Comparison of ENCODE assay signal across 15 mouse cellular contexts in the genomic region with DNA sequence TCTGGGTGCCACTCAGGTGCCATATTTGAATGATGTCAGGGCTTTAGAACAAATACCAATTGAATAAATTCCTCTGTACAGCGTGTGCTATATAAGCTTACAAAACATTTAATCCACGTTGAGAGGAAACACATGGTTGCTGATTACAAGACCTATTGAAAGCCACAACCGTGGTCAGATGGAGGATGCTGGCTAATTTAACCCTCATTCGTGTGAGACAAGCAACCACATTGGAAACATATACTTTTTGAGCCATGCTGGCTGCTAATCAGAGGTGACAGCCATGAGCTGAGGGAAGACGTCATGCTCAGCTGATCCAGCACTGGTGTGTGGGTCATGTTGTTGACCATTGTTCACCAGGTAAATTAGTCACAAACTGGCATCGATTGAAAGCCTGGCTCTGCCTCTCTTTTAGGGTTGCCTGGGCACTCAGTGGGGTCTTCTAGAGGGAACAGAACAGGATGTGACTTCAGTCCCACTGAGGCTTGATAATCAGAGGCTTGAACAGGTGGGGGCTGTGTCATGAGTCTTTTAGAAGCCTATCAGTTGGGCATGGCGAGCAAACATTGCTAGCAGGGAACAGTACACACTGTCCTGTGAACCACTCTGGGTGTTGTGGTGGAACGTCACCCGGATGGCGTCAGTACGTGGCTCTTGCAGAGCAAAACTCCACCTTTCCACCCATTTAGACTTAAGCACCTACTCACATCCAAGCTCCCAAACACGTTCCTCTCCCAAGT. TPM values are rescaled to one million over a fixed set of nuclear protein-coding genes. Genes with fewer than 3 reads are reported as not detected.
DNase-seq lines count a peak whose midpoint lies in the region; ATAC-seq and TF ChIP-seq lines count a peak whose summit lies in the region.
"Had no signal": no experiment of that assay in that cellular context is flagged by ENCODE, and none has a peak within 500 bp of the region (broad histone marks: within the 10 kb centered on the region; RNA-seq: fewer than 3 reads in every experiment).

No protein-coding gene starts in this region.

- H3K4me2 ChIP-seq in heart, embryonic 16.5 days (ENCODE audit: low read depth, low read length) = no peak overlapping the region
- no peak overlapping the region for H3K4me2 ChIP-seq in lung, embryonic 14.5 days
- H3K4me2 ChIP-seq in embryonic facial prominence, embryonic 14.5 days (ENCODE audit: low read depth, low read length) = no peak overlapping the region
- H3K4me2 ChIP-seq in stomach, embryonic 15.5 days = peak overlapping the region; percentile 6; the same call in 1 of the 2 replicates
- no peak overlapping the region for H3K4me2 ChIP-seq in kidney, embryonic 16.5 days (replicated peaks; ENCODE audit: low read depth, low read length)
- H3K4me2 ChIP-seq: forebrain, embryonic 12.5 days; limb, embryonic 15.5 days; midbrain, embryonic 11.5 days had no signal

- peaks cover 9% of the 10 kb centered on the region for H3K4me1 ChIP-seq in heart, embryonic 16.5 days (ENCODE audit: control insufficient read depth, insufficient read depth, low read length)
- no peaks in the 10 kb centered on the region; the same call in 1 of the 2 replicates for H3K4me1 ChIP-seq in heart, adult 2 months (ENCODE audit: control insufficient read depth, insufficient read depth, low read length)
- H3K4me1 ChIP-seq in lung, embryonic 14.5 days (ENCODE audit: insufficient read depth) = peaks cover 9% of the 10 kb centered on the region; the same call in 1 of the 2 replicates
- peaks cover 7% of the 10 kb centered on the region; the same call in 1 of the 2 replicates for H3K4me1 ChIP-seq in embryonic facial prominence, embryonic 14.5 days (ENCODE audit: control insufficient read depth, insufficient read depth, low read length)
- H3K4me1 ChIP-seq in stomach, embryonic 15.5 days = peaks cover 6% of the 10 kb centered on the region; the same call in 1 of the 2 replicates
- H3K4me1 ChIP-seq in kidney, embryonic 16.5 days (ENCODE audit: insufficient read depth, low read length) = no peaks in the 10 kb centered on the region
- H3K4me1 ChIP-seq: hindbrain, embryonic 10.5 days had no signal

- no peaks in the 10 kb centered on the region for H3K79me2 ChIP-seq in heart, adult 2 months (replicated peaks; ENCODE audit: control insufficient read depth, insufficient read depth, low read length)

- TF ChIP-seq EP300 in heart, adult 2 months (IDR thresholded peaks at IDR 0.05; ENCODE audit: insufficient read depth, low read depth, low read length) = no peak

- WGBS in heart, embryonic 16.5 days = 61% methylated on average over 12 of the region's 12 CpGs
- WGBS in heart, adult 2 months = 47% methylated on average over 12 of the region's 12 CpGs
- WGBS in lung, embryonic 14.5 days = 57% methylated on average over 12 of the region's 12 CpGs
- WGBS in embryonic facial prominence, embryonic 14.5 days = 58% methylated on average over 12 of the region's 12 CpGs
- WGBS in stomach, embryonic 15.5 days = 54% methylated on average over 12 of the region's 12 CpGs
- WGBS in kidney, embryonic 16.5 days = 75% methylated on average over 12 of the region's 12 CpGs

- no peak for TF ChIP-seq POLR2A in heart, adult 2 months (IDR thresholded peaks at IDR 0.05; ENCODE audit: insufficient read depth, low read depth, low read length)

- 0 out of 2 replicates have a peak, but pooled peaks have one; percentile 18 for ATAC-seq in heart, embryonic 16.5 days (replicated peaks; ENCODE audit: extremely low read depth, insufficient read depth, low FRiP score)
- ATAC-seq in lung, embryonic 14.5 days (ENCODE audit: insufficient read depth) = peak; percentile 40; the same call in 1 of the 2 replicates
- peak; percentile 57; the same call in 1 of the 2 replicates for ATAC-seq in embryonic facial prominence, embryonic 14.5 days (ENCODE audit: low read depth)
- ATAC-seq in stomach, embryonic 15.5 days (ENCODE audit: insufficient read depth, low FRiP score, low read depth) = peak; percentile 86
- no peak for ATAC-seq in kidney, embryonic 16.5 days (ENCODE audit: low FRiP score, low TSS enrichment)

- H3K27me3 ChIP-seq in heart, embryonic 16.5 days (ENCODE audit: control insufficient read depth, insufficient read depth, low read length) = no peaks in the 10 kb centered on the region
- no peaks in the 10 kb centered on the region for H3K27me3 ChIP-seq in heart, adult 2 months (ENCODE audit: control insufficient read depth, insufficient read depth, low read length)
- H3K27me3 ChIP-seq in lung, embryonic 14.5 days (ENCODE audit: insufficient read depth, low read length) = no peaks in the 10 kb centered on the region
- no peaks in the 10 kb centered on the region for H3K27me3 ChIP-seq in embryonic facial prominence, embryonic 14.5 days (replicated peaks; ENCODE audit: control insufficient read depth, insufficient read depth, low read length)
- H3K27me3 ChIP-seq in stomach, embryonic 15.5 days (replicated peaks) = no peaks in the 10 kb centered on the region
- H3K27me3 ChIP-seq in kidney, embryonic 16.5 days (ENCODE audit: insufficient read depth, low read length) = no peaks in the 10 kb centered on the region
- H3K27me3 ChIP-seq: forebrain, embryonic 12.5 days; limb, embryonic 15.5 days had no signal

- intact Hi-C loops in heart, adult 2 months (cut with DNase I) = no loop called here

- H3K4me3 ChIP-seq in heart, embryonic 16.5 days (ENCODE audit: low read length) = no peak overlapping the region
- no peak overlapping the region for H3K4me3 ChIP-seq in heart, adult 2 months
- no peak overlapping the region for H3K4me3 ChIP-seq in lung, embryonic 14.5 days (ENCODE audit: low read depth, low read length)
- H3K4me3 ChIP-seq in embryonic facial prominence, embryonic 14.5 days (ENCODE audit: low read depth, low read length) = no peak overlapping the region
- no peak overlapping the region for H3K4me3 ChIP-seq in stomach, embryonic 15.5 days (replicated peaks)
- H3K4me3 ChIP-seq in kidney, embryonic 16.5 days (ENCODE audit: low read length) = no peak overlapping the region
- H3K4me3 ChIP-seq: forebrain, embryonic 12.5 days; hindbrain, embryonic 10.5 days; limb, embryonic 15.5 days had no signal

- H3K36me3 ChIP-seq in heart, embryonic 16.5 days (ENCODE audit: control insufficient read depth, insufficient read depth) = no peaks in the 10 kb centered on the region
- no peaks in the 10 kb centered on the region for H3K36me3 ChIP-seq in heart, adult 2 months (ENCODE audit: control insufficient read depth, insufficient read depth, low read length)
- no peaks in the 10 kb centered on the region for H3K36me3 ChIP-seq in lung, embryonic 14.5 days (ENCODE audit: insufficient read depth)
- H3K36me3 ChIP-seq in embryonic facial prominence, embryonic 14.5 days (ENCODE audit: control insufficient read depth, insufficient read depth, low read length) = no peaks in the 10 kb centered on the region
- no peaks in the 10 kb centered on the region for H3K36me3 ChIP-seq in stomach, embryonic 15.5 days
- H3K36me3 ChIP-seq in kidney, embryonic 16.5 days (ENCODE audit: insufficient read depth, low read length) = no peaks in the 10 kb centered on the region
- H3K36me3 ChIP-seq: forebrain, embryonic 12.5 days; hindbrain, embryonic 10.5 days; limb, embryonic 15.5 days had no signal

- no peak overlapping the region for H3K9ac ChIP-seq in heart, embryonic 16.5 days (ENCODE audit: low read length)
- no peak overlapping the region for H3K9ac ChIP-seq in heart, adult 2 months (ENCODE audit: low read depth, low read length)
- no peak overlapping the region for H3K9ac ChIP-seq in lung, embryonic 14.5 days
- no peak overlapping the region for H3K9ac ChIP-seq in embryonic facial prominence, embryonic 14.5 days (ENCODE audit: low read depth, low read length)
- no peak overlapping the region for H3K9ac ChIP-seq in stomach, embryonic 15.5 days
- H3K9ac ChIP-seq in kidney, embryonic 16.5 days (replicated peaks; ENCODE audit: low read length) = no peak overlapping the region
- H3K9ac ChIP-seq: forebrain, embryonic 12.5 days; limb, embryonic 15.5 days had no signal

- H3K27ac ChIP-seq in heart, embryonic 16.5 days (ENCODE audit: low read length) = no peak overlapping the region
- H3K27ac ChIP-seq in heart, adult 2 months = no peak overlapping the region
- 0 out of 2 replicates have a peak overlapping the region, but pooled peaks have one; percentile 20 for H3K27ac ChIP-seq in lung, embryonic 14.5 days (ENCODE audit: low read depth)
- no peak overlapping the region for H3K27ac ChIP-seq in embryonic facial prominence, embryonic 14.5 days (replicated peaks; ENCODE audit: low read depth, low read length)
- peak overlapping the region; percentile 75 for H3K27ac ChIP-seq in stomach, embryonic 15.5 days
- no peak overlapping the region for H3K27ac ChIP-seq in kidney, embryonic 16.5 days (ENCODE audit: low read length)
- H3K27ac ChIP-seq: forebrain, embryonic 12.5 days; hindbrain, embryonic 10.5 days; limb, embryonic 15.5 days had no signal

- H3K9me3 ChIP-seq in heart, embryonic 16.5 days (replicated peaks; ENCODE audit: control insufficient read depth, low read length) = no peaks in the 10 kb centered on the region
- H3K9me3 ChIP-seq in lung, embryonic 14.5 days (ENCODE audit: low read depth, low read length) = no peaks in the 10 kb centered on the region
- H3K9me3 ChIP-seq in embryonic facial prominence, embryonic 14.5 days (ENCODE audit: control insufficient read depth, low read length) = no peaks in the 10 kb centered on the region
- H3K9me3 ChIP-seq in stomach, embryonic 15.5 days = no peaks in the 10 kb centered on the region
- H3K9me3 ChIP-seq in kidney, embryonic 16.5 days (ENCODE audit: low read length) = no peaks in the 10 kb centered on the region
- H3K9me3 ChIP-seq: forebrain, embryonic 12.5 days; hindbrain, embryonic 10.5 days; limb, embryonic 15.5 days had no signal

- no peak for DNase-seq in heart, adult 2 months
- DNase-seq in lung, embryonic 14.5 days = no peak
- DNase-seq in lung, postnatal 14 days = no peak
- DNase-seq in embryonic facial prominence, embryonic 14.5 days (ENCODE audit: low spot score) = peak; percentile 73
- DNase-seq in spleen, postnatal 14 days (ENCODE audit: low spot score in 2 of 2) = no peak
- DNase-seq: adrenal gland, adult 2 months; cerebellum, adult 11-12 months; thymus, postnatal 36 days had no signal

- no peak for TF ChIP-seq CTCF in heart, adult 2 months (IDR thresholded peaks at IDR 0.05)
- TF ChIP-seq CTCF in lung, embryonic 14.5 days (IDR thresholded peaks at IDR 0.05; ENCODE audit: low read depth) = no peak

RNA-seq across cellular contexts. Expression of a gene that starts 46.9 kb away (rescaled TPM):
- 29.4 and 32.6 TPM in 2 replicates for polyA plus RNA-seq in heart, embryonic 16.5 days (2015; fragmentation: Nextera tagmentation; extraction: Ambion mirVana)
- 100 to 1,000 TPM; 123 to 160 TPM for total RNA-seq in heart, adult 2 months (2021)
- polyA plus RNA-seq in heart, adult 2 months (2012; rRNA removed) = 65.5 and 79.6 TPM in 2 replicates
- polyA plus RNA-seq in lung, embryonic 14.5 days (2014; fragmentation: Nextera tagmentation; extraction: Ambion mirVana) = 19.4 and 20.1 TPM in 2 replicates
- 27.7 and 28.0 TPM in 2 replicates for polyA plus RNA-seq in embryonic facial prominence, embryonic 14.5 days (2014; fragmentation: Nextera tagmentation; extraction: Ambion mirVana)
- 28.6 and 33.0 TPM in 2 replicates for polyA plus RNA-seq in stomach, embryonic 15.5 days (2015; fragmentation: Nextera tagmentation; extraction: Ambion mirVana)
- polyA plus RNA-seq in kidney, embryonic 16.5 days (2015; fragmentation: Nextera tagmentation; extraction: Ambion mirVana) = 22.2 and 24.4 TPM in 2 replicates

Comparison
In these comparisons a context has a peak if more than half of its experiments do, and no peak if none do; other contexts are left out.
1. H3K27ac ChIP-seq: peak in lung, embryonic 14.5 days (single experiment) and stomach, embryonic 15.5 days (single experiment); none in heart, embryonic 16.5 days (single experiment), heart, adult 2 months (single experiment), embryonic facial prominence, embryonic 14.5 days (single experiment) and kidney, embryonic 16.5 days (single experiment).